24 mouse cellular contexts compared by ENCODE assay signal in the genomic region with DNA sequence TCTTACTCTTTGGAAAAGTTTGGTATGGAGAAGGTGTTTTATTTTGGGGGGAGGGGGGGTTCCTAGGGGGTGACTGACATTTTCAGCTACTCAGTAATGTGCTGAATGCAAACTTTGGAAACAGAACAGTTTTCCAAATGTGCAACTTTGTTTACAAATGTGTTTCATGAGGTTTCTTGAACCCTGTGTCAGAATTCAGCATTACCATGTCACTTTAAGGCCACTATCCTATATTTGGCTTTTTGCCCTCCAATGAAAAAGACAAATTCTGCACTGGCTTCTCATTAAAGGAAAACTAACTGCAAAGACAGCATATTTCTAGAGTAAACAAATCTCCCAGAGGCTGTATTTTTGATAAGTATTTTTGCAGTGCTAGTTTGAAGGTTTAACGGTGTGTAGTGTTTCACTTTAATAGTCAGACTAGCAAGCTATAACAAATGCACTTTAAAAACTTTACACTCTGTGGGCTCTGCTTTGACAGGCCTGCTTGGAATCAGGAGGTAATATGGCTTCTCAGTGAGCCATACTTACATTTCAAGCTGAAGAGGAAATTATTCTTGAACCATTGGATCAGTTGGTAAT.
A peak's percentile ranks its signal among the peaks of the same experiment; 100 is the strongest.
DNase-seq lines count a peak whose midpoint lies in the region; ATAC-seq and TF ChIP-seq lines count a peak whose summit lies in the region.
"Had no signal": no experiment of that assay in that cellular context is flagged by ENCODE, and none has a peak within 500 bp of the region (broad histone marks: within the 10 kb centered on the region; RNA-seq: fewer than 3 reads in every experiment).

No protein-coding gene starts in this region.

- no peak for DNase-seq in kidney, postnatal 25 days
- DNase-seq in kidney, postnatal 0 days (ENCODE audit: low spot score): peak; percentile 77
- no peak for DNase-seq in kidney, adult 2 months
- peak; percentile 64 for DNase-seq in lung, embryonic 14.5 days
- DNase-seq in lung, postnatal 4 days: no peak
- peak; percentile 12 for DNase-seq in limb, embryonic 14.5 days (ENCODE audit: low spot score)
- DNase-seq: adrenal gland, adult 2 months; adrenal gland, postnatal 10 days; adrenal gland, postnatal 25 days; cerebellum, adult 11 months; cerebellum, adult 18-20 months; cerebellum, adult 8-10 months; cerebellum, adult 9-11 months; cerebellum, postnatal 14 days; cerebellum, postnatal 36 days; embryo, embryonic 11 days had no signal

- H3K27ac ChIP-seq in kidney, embryonic 15.5 days: 0 out of 2 replicates have a peak overlapping the region, but pooled peaks have one; percentile 22
- no peak overlapping the region for H3K27ac ChIP-seq in kidney, postnatal 0 days
- H3K27ac ChIP-seq in kidney, adult 2 months (ENCODE audit: insufficient read depth, low read depth, low read length): no peak overlapping the region
- no peak overlapping the region for H3K27ac ChIP-seq in lung, embryonic 14.5 days (ENCODE audit: low read depth)
- H3K27ac ChIP-seq in limb, embryonic 14.5 days (replicated peaks; ENCODE audit: low read depth, low read length): no peak overlapping the region
- H3K27ac ChIP-seq: embryonic facial prominence, embryonic 13.5 days; embryonic facial prominence, embryonic 15.5 days; forebrain, embryonic 10.5 days; forebrain, embryonic 12.5 days had no signal

- peak; percentile 70 for ATAC-seq in kidney, embryonic 15.5 days (replicated peaks; ENCODE audit: low FRiP score)
- ATAC-seq in kidney, postnatal 0 days (replicated peaks; ENCODE audit: low FRiP score, low read depth): no peak
- peak; percentile 73 for ATAC-seq in lung, embryonic 14.5 days (ENCODE audit: insufficient read depth)
- no peak for ATAC-seq in limb, embryonic 14.5 days (ENCODE audit: low FRiP score, low read depth)
- no peak for ATAC-seq in granulocyte monocyte progenitor cell, adult 5-6 weeks (replicated peaks; ENCODE audit: poor library complexity, severe bottlenecking)
- ATAC-seq: forebrain, embryonic 14.5 days had no signal

- no peak for TF ChIP-seq CTCF in kidney, postnatal 0 days (IDR thresholded peaks at IDR 0.05; ENCODE audit: low read depth)
- TF ChIP-seq CTCF in kidney, adult 2 months (conservative IDR thresholded peaks at IDR 0.05; ENCODE audit: insufficient read depth, insufficient read length, low read depth, low read length): no peak
- TF ChIP-seq CTCF in lung, embryonic 14.5 days (IDR thresholded peaks at IDR 0.05; ENCODE audit: low read depth): no peak

- H3K4me3 ChIP-seq in kidney, embryonic 15.5 days (replicated peaks): no peak overlapping the region
- no peak overlapping the region for H3K4me3 ChIP-seq in kidney, postnatal 0 days (replicated peaks; ENCODE audit: low read depth, low read length)
- no peak overlapping the region for H3K4me3 ChIP-seq in kidney, adult 2 months (ENCODE audit: insufficient read depth, low read depth, low read length)
- H3K4me3 ChIP-seq in lung, embryonic 14.5 days (ENCODE audit: low read depth, low read length): no peak overlapping the region
- no peak overlapping the region for H3K4me3 ChIP-seq in limb, embryonic 14.5 days (replicated peaks; ENCODE audit: low read length)
- H3K4me3 ChIP-seq: embryonic facial prominence, embryonic 13.5 days; embryonic facial prominence, embryonic 15.5 days; erythroblast, embryonic 14.5 days; forebrain, embryonic 10.5 days; forebrain, embryonic 12.5 days had no signal

- no peak for TF ChIP-seq POLR2A in kidney, adult 2 months (IDR thresholded peaks at IDR 0.05; ENCODE audit: low read depth, low read length)
- TF ChIP-seq POLR2A in limb, embryonic 14.5 days (IDR thresholded peaks at IDR 0.05; ENCODE audit: borderline replicate concordance, extremely low read depth, insufficient read depth, insufficient read length): no peak

- H3K36me3 ChIP-seq in kidney, embryonic 15.5 days: no peaks in the 10 kb centered on the region
- no peaks in the 10 kb centered on the region for H3K36me3 ChIP-seq in kidney, postnatal 0 days (ENCODE audit: insufficient read depth, low read length)
- no peaks in the 10 kb centered on the region for H3K36me3 ChIP-seq in kidney, adult 2 months (ENCODE audit: control insufficient read depth, insufficient read depth, low read length)
- no peaks in the 10 kb centered on the region for H3K36me3 ChIP-seq in lung, embryonic 14.5 days (ENCODE audit: insufficient read depth)
- no peaks in the 10 kb centered on the region for H3K36me3 ChIP-seq in limb, embryonic 14.5 days (ENCODE audit: control insufficient read depth, insufficient read depth, low read length)
- H3K36me3 ChIP-seq: embryonic facial prominence, embryonic 13.5 days; embryonic facial prominence, embryonic 15.5 days; forebrain, embryonic 10.5 days; forebrain, embryonic 12.5 days had no signal

- H3K9me3 ChIP-seq in kidney, embryonic 15.5 days (replicated peaks): no peaks in the 10 kb centered on the region
- H3K9me3 ChIP-seq in kidney, postnatal 0 days (replicated peaks; ENCODE audit: low read length): no peaks in the 10 kb centered on the region
- H3K9me3 ChIP-seq in lung, embryonic 14.5 days (ENCODE audit: low read depth, low read length): no peaks in the 10 kb centered on the region
- H3K9me3 ChIP-seq in limb, embryonic 14.5 days (ENCODE audit: control insufficient read depth, low read length): no peaks in the 10 kb centered on the region
- H3K9me3 ChIP-seq: embryonic facial prominence, embryonic 13.5 days; embryonic facial prominence, embryonic 15.5 days; forebrain, embryonic 10.5 days; forebrain, embryonic 12.5 days had no signal

- WGBS in kidney, embryonic 15.5 days: 49% methylated on average over 1 of the region's 1 CpGs
- WGBS in kidney, postnatal 0 days: 42% methylated on average over 1 of the region's 1 CpGs
- 35% methylated on average over 1 of the region's 1 CpGs for WGBS in kidney, adult 2 months
- WGBS in lung, embryonic 14.5 days: 37% methylated on average over 1 of the region's 1 CpGs
- WGBS in limb, embryonic 14.5 days: 16% methylated on average over 1 of the region's 1 CpGs

- H3K4me2 ChIP-seq in kidney, embryonic 15.5 days: no peak overlapping the region
- H3K4me2 ChIP-seq in kidney, postnatal 0 days (ENCODE audit: low read length): no peak overlapping the region
- no peak overlapping the region for H3K4me2 ChIP-seq in lung, embryonic 14.5 days
- no peak overlapping the region for H3K4me2 ChIP-seq in limb, embryonic 14.5 days (replicated peaks; ENCODE audit: low read depth, low read length, severe bottlenecking)
- H3K4me2 ChIP-seq: embryonic facial prominence, embryonic 13.5 days; embryonic facial prominence, embryonic 15.5 days; forebrain, embryonic 12.5 days had no signal

- H3K4me1 ChIP-seq in kidney, embryonic 15.5 days: no peaks in the 10 kb centered on the region
- no peaks in the 10 kb centered on the region for H3K4me1 ChIP-seq in kidney, postnatal 0 days (replicated peaks; ENCODE audit: insufficient read depth, low read length)
- no peaks in the 10 kb centered on the region for H3K4me1 ChIP-seq in kidney, adult 2 months (ENCODE audit: control insufficient read depth, insufficient read depth, low read length)
- H3K4me1 ChIP-seq in lung, embryonic 14.5 days (ENCODE audit: insufficient read depth): no peaks in the 10 kb centered on the region; the same call in 1 of the 2 replicates
- no peaks in the 10 kb centered on the region for H3K4me1 ChIP-seq in limb, embryonic 14.5 days (ENCODE audit: control insufficient read depth, insufficient read depth, low read length)
- H3K4me1 ChIP-seq: embryonic facial prominence, embryonic 13.5 days; embryonic facial prominence, embryonic 15.5 days; forebrain, embryonic 10.5 days; forebrain, embryonic 12.5 days had no signal

- H3K27me3 ChIP-seq in kidney, embryonic 15.5 days: no peaks in the 10 kb centered on the region
- no peaks in the 10 kb centered on the region for H3K27me3 ChIP-seq in kidney, postnatal 0 days (ENCODE audit: insufficient read depth, low read length)
- H3K27me3 ChIP-seq in kidney, adult 2 months (replicated peaks; ENCODE audit: control insufficient read depth, insufficient read depth, low read length): no peaks in the 10 kb centered on the region
- no peaks in the 10 kb centered on the region for H3K27me3 ChIP-seq in lung, embryonic 14.5 days (ENCODE audit: insufficient read depth, low read length)
- no peaks in the 10 kb centered on the region for H3K27me3 ChIP-seq in limb, embryonic 14.5 days (ENCODE audit: control insufficient read depth, insufficient read depth, low read length)
- H3K27me3 ChIP-seq: embryonic facial prominence, embryonic 13.5 days; embryonic facial prominence, embryonic 15.5 days; forebrain, embryonic 12.5 days had no signal

- no peak overlapping the region for H3K9ac ChIP-seq in kidney, embryonic 15.5 days
- no peak overlapping the region for H3K9ac ChIP-seq in kidney, postnatal 0 days (ENCODE audit: low read depth, low read length)
- H3K9ac ChIP-seq in lung, embryonic 14.5 days: no peak overlapping the region
- no peak overlapping the region for H3K9ac ChIP-seq in limb, embryonic 14.5 days (ENCODE audit: low read depth, low read length, severe bottlenecking)
- H3K9ac ChIP-seq: embryonic facial prominence, embryonic 13.5 days; embryonic facial prominence, embryonic 15.5 days; forebrain, embryonic 12.5 days had no signal

Comparison
In these comparisons a context has a peak if more than half of its experiments do, and no peak if none do; other contexts are left out.
1. ATAC-seq: peak in kidney, embryonic 15.5 days (single experiment) and lung, embryonic 14.5 days (single experiment); none in kidney, postnatal 0 days (single experiment), limb, embryonic 14.5 days (single experiment) and granulocyte monocyte progenitor cell, adult 5-6 weeks (single experiment).
2. DNase-seq: peak in kidney, postnatal 0 days (single experiment), lung, embryonic 14.5 days (single experiment) and limb, embryonic 14.5 days (single experiment); none in kidney, postnatal 25 days (0 of 2), kidney, adult 2 months (single experiment) and lung, postnatal 4 days (0 of 2).